ENCODE assay signal across 8 mouse cellular contexts in the genomic region with DNA sequence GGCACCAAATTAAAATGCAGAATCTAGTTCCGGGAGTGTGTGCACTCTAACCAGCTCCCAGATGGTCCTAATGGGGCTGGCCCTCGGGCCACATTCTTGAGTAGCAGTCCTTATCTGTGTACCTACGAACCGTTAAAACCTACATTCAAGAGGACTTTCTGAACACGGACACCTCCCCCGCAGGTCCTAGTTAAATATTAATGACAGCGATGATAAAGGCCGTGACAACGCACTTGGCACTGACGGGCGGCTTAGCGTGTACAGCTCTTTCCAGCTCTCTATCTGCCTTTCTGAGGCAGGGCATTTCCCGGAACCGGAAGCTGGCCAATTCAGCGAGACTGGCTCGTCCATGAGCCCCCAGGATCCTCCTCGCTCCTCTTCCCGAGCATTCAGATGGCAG. TPM values are rescaled to one million over a fixed set of nuclear protein-coding genes. Genes with fewer than 3 reads are reported as not detected.
DNase-seq lines count a peak whose midpoint lies in the region; ATAC-seq lines count a peak whose summit lies in the region.

No protein-coding gene starts in this region.

- no peaks in the 10 kb centered on the region for H3K9me3 ChIP-seq in kidney, embryonic 14.5 days (ENCODE audit: control insufficient read depth, low read length)

- 56% methylated on average over 18 of the region's 18 CpGs for WGBS in kidney, embryonic 14.5 days

- H3K27ac ChIP-seq in kidney, embryonic 14.5 days (ENCODE audit: low read depth, low read length): no peak overlapping the region

- H3K27me3 ChIP-seq in kidney, embryonic 14.5 days (ENCODE audit: control insufficient read depth, insufficient read depth, low read length): no peaks in the 10 kb centered on the region

- no peak overlapping the region for H3K4me3 ChIP-seq in kidney, embryonic 14.5 days (ENCODE audit: low read length)

- ATAC-seq in kidney, embryonic 14.5 days (ENCODE audit: low FRiP score, low TSS enrichment): no peak
- no peak for ATAC-seq in megakaryocyte, adult 5-6 weeks (ENCODE audit: poor library complexity, severe bottlenecking)

- peak; percentile 59 for DNase-seq in R1 (ENCODE audit: low read depth, low spot score)
- DNase-seq in heart, adult 18-20 months: peak; percentile 55 to 62
- DNase-seq in lung, postnatal 10 days: peak; percentile 46
- DNase-seq in B cell, adult 2 months: no peak
- DNase-seq in embryo, embryonic 10 days (ENCODE audit: low spot score): no peak
- no peak for DNase-seq in urinary bladder, postnatal 25 days (ENCODE audit: low spot score)

- no peaks in the 10 kb centered on the region for H3K4me1 ChIP-seq in kidney, embryonic 14.5 days (ENCODE audit: control insufficient read depth, insufficient read depth, low read length)

- 0 out of 2 replicates have a peak overlapping the region, but pooled peaks have one; percentile 13 for H3K4me2 ChIP-seq in kidney, embryonic 14.5 days (replicated peaks; ENCODE audit: low read depth, low read length)

- no peak overlapping the region for H3K9ac ChIP-seq in kidney, embryonic 14.5 days (ENCODE audit: low read depth, low read length)

- H3K36me3 ChIP-seq in kidney, embryonic 14.5 days (ENCODE audit: control insufficient read depth, insufficient read depth, low read length): no peaks in the 10 kb centered on the region

RNA-seq across cellular contexts. Expression of gene Lrig1, which starts 29.9 kb away (rescaled TPM):
- total RNA-seq in heart, adult 18-20 months (2021): 10 to 100 TPM; 29.8 to 30.9 TPM
- 10.4 and 11.0 TPM in 2 replicates for polyA plus RNA-seq in kidney, embryonic 14.5 days (2014; fragmentation: Nextera tagmentation; extraction: Ambion mirVana)
- 0.50 TPM in 1 of 2 replicates, not detected in the other for total RNA-seq in megakaryocyte, adult 5-6 weeks (2015)
- 0.04 TPM in 2 replicates for total RNA-seq in megakaryocyte, adult 5-6 weeks (2017)

Comparison
In these comparisons a context has a peak if more than half of its experiments do, and no peak if none do; other contexts are left out.
1. DNase-seq: peak in R1 (single experiment), heart, adult 18-20 months (2 of 2) and lung, postnatal 10 days (single experiment); none in B cell, adult 2 months (0 of 2), embryo, embryonic 10 days (single experiment) and urinary bladder, postnatal 25 days (single experiment).
2. RNA of gene Lrig1, which starts 29.9 kb away (total RNA-seq): 29.8 to 30.9 TPM in heart, adult 18-20 months; 0.04 to 0.50 TPM in megakaryocyte, adult 5-6 weeks; every median in the first group is over 10 times any median in the second.